Mouse (Mus musculus) intestine, embryonic 16.5 days (tissue): ENCODE results near the gene Flot1. TPM values are rescaled to one million over a fixed set of nuclear protein-coding genes. Genes with fewer than 3 reads are reported as not detected.

Source experiments
- ATAC-seq: fragments of 200-750 bp; cut with Nextera tagmentation; 2 replicates; pipeline ENCODE4 v1.8.0; 2017; ENCODE audit warnings: moderate TSS enrichment, moderate library complexity
- H3K27ac ChIP-seq: fragments of 300-500 bp; sonication (generic); 2 replicates; pipeline ENCODE4 v1.5.1; 2014; ENCODE audit warnings: mild to moderate bottlenecking, low read length
- H3K27me3 ChIP-seq: fragments of 300-500 bp; sonication (generic); replicated peaks from 2 replicates; pipeline ENCODE4 v1.6.1; 2014; ENCODE audit warnings: low read length, control low read depth, mixed read lengths; ENCODE audit not compliant: control insufficient read depth, insufficient read depth
- H3K36me3 ChIP-seq: fragments of 300-500 bp; sonication (generic); 2 replicates; pipeline ENCODE4 v1.6.1; 2014; ENCODE audit warnings: low read length, control low read depth; ENCODE audit not compliant: control insufficient read depth, insufficient read depth
- H3K4me1 ChIP-seq: fragments of 300-500 bp; sonication (generic); 2 replicates; pipeline ENCODE4 v1.6.1; 2014; ENCODE audit warnings: low read length, control low read depth, mixed read lengths; ENCODE audit not compliant: control insufficient read depth, insufficient read depth
- H3K4me2 ChIP-seq: fragments of 300-500 bp; sonication (generic); 2 replicates; pipeline ENCODE4 v1.6.1; 2014; ENCODE audit warnings: low read depth, low read length, control low read depth
- H3K4me3 ChIP-seq: fragments of 300-500 bp; sonication (generic); 2 replicates; pipeline ENCODE4 v1.5.1; 2014; ENCODE audit warnings: mild to moderate bottlenecking, low read length
- H3K9ac ChIP-seq: fragments of 300-500 bp; sonication (generic); 2 replicates; pipeline ENCODE4 v1.6.1; 2014; ENCODE audit warnings: low read depth, low read length
- H3K9me3 ChIP-seq: fragments of 300-500 bp; sonication (generic); 2 replicates; pipeline ENCODE4 v1.6.1; 2016; ENCODE audit warnings: low read length, control low read depth; ENCODE audit not compliant: control insufficient read depth
- WGBS: fragments of 180-500 bp; shearing (Covaris S2); extraction: QIAGEN DNeasy Blood & Tissue Kit; methylation state at CpG from one replicate; pipeline ENCODE4 v1.1.7; 2014; 5-methylcytosine and 5-hydroxymethylcytosine counted together
- polyA plus RNA-seq: library from polyadenylated mRNA; unstranded; fragments of >200 nt; fragmentation: Nextera tagmentation; extraction: Ambion mirVana; gene quantifications from 2 replicates; pipeline ENCODE4 v1.2.1, GENCODE M21; 2015

The Flot1 gene
- polyA plus RNA-seq, 1 experiment from 2014 or later = 56.9 TPM

DNA sequence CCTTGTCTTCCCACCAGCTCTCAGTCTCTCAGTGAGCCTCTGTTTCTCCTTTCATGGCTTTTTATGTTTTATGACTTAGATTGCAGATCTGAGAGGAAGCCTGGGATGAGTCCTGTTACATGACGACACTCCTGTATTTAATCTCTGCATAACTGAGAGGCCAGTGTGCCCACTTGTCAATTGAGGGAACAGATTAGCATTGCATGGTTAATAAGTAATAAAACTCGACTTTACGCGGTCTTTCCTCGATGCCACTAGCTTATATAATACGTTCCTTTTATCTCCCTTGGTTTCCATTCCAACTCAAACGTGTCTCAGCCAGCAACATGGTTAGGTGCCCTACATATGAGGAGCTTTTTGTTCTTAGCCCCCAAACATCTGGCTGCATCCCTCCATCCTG lies 7.2 kb upstream of the Flot1 start:
- 43% methylated on average over 7 of the region's 7 CpGs for WGBS
- peak; percentile 56 for ATAC-seq
- Histone ChIP-seq H3K27ac (peak overlapping the region; percentile 65), H3K27me3 (no peaks in the 10 kb centered on the region), H3K36me3 (no peaks in the 10 kb centered on the region), H3K9ac (no peak overlapping the region), H3K9me3 (no peaks in the 10 kb centered on the region), H3K4me1 (peaks cover 42% of the 10 kb centered on the region), H3K4me3 (no peak overlapping the region), H3K4me2 (0 out of 2 replicates have a peak overlapping the region, but pooled peaks have one; percentile 6)

DNA sequence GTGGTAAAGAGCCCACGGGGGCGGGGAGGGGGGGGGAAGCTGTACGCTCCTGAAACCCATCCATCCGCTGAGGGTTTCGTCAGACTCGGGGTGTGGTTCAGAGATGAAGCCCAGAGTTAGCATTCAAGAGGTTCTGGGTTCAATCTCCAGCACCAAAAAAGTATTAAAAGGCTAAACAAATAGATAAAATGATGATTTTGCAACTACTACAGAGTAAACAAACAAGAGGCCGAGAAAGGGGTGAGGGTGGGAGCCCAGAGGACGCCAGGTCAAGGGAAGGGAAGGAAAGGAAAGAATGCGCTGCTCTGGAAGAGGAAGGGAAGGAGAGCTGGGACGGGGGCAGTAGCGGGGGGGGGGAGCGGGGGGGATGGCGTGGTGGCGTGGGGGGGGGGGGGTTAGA lies 6.3 kb upstream of the Flot1 start:
- ATAC-seq = no peak
- no peak overlapping the region for H3K9ac ChIP-seq
- no peaks in the 10 kb centered on the region for H3K36me3 ChIP-seq
- H3K4me3 ChIP-seq = no peak overlapping the region
- no peak overlapping the region for H3K4me2 ChIP-seq
- 45% methylated on average over 8 of the region's 14 CpGs for WGBS
- H3K9me3 ChIP-seq = no peaks in the 10 kb centered on the region
- H3K4me1 ChIP-seq = peaks cover 44% of the 10 kb centered on the region
- H3K27ac ChIP-seq = no peak overlapping the region; the same call in 1 of the 2 replicates
- H3K27me3 ChIP-seq = no peaks in the 10 kb centered on the region

DNA sequence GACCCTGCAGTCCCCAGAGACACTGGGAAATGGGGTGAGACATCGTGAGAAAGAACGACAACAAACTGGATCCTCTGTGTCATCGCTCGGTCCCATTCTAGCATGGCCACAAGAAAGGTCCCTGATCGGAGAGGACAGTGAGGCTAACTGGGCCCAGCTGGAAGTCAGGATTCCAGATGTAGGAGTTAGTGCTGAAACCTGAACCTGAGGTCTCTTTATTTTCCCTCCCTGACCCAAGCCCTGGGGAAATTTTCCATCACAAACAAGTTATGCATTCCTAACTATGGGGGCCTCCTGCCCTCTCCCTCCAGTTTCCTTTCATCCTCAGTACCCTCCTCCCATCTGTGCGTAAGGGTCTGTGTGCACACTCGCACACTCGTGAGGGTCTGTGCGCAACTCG lies 5.8 kb upstream of the Flot1 start:
- Histone ChIP-seq H3K27ac (no peak overlapping the region), H3K9me3 (no peaks in the 10 kb centered on the region), H3K4me1 (peaks cover 44% of the 10 kb centered on the region), H3K9ac (no peak overlapping the region), H3K4me2 (no peak overlapping the region), H3K36me3 (no peaks in the 10 kb centered on the region), H3K4me3 (no peak overlapping the region), H3K27me3 (no peaks in the 10 kb centered on the region)
- WGBS = 64% methylated on average over 10 of the region's 10 CpGs
- ATAC-seq = no peak

DNA sequence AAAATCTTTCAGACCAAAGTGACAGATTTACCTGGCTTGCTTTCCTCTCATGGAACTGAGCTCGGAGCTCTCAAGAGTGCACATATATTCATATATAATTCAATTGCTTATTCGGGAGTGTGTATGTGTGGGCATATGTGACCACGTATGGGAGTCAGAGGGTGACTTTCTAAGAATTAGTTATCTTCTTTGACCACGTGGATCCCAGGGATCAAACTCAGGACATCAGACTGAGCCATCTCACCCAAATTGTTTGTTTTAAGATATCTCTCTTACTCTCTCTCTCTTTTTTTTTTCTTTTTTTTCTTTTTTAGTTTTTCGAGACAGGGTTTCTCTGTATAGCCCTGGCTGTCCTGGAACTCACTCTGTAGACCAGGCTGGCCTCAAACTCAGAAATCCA lies 2.9 kb upstream of the Flot1 start:
- ATAC-seq = no peak
- H3K9ac ChIP-seq = no peak overlapping the region
- H3K27ac ChIP-seq = no peak overlapping the region
- H3K4me1 ChIP-seq = peaks cover 39% of the 10 kb centered on the region
- no peaks in the 10 kb centered on the region for H3K36me3 ChIP-seq
- H3K27me3 ChIP-seq = no peaks in the 10 kb centered on the region
- no peak overlapping the region for H3K4me2 ChIP-seq
- H3K9me3 ChIP-seq = no peaks in the 10 kb centered on the region
- no peak overlapping the region for H3K4me3 ChIP-seq
- 76% methylated on average over 5 of the region's 5 CpGs for WGBS

DNA sequence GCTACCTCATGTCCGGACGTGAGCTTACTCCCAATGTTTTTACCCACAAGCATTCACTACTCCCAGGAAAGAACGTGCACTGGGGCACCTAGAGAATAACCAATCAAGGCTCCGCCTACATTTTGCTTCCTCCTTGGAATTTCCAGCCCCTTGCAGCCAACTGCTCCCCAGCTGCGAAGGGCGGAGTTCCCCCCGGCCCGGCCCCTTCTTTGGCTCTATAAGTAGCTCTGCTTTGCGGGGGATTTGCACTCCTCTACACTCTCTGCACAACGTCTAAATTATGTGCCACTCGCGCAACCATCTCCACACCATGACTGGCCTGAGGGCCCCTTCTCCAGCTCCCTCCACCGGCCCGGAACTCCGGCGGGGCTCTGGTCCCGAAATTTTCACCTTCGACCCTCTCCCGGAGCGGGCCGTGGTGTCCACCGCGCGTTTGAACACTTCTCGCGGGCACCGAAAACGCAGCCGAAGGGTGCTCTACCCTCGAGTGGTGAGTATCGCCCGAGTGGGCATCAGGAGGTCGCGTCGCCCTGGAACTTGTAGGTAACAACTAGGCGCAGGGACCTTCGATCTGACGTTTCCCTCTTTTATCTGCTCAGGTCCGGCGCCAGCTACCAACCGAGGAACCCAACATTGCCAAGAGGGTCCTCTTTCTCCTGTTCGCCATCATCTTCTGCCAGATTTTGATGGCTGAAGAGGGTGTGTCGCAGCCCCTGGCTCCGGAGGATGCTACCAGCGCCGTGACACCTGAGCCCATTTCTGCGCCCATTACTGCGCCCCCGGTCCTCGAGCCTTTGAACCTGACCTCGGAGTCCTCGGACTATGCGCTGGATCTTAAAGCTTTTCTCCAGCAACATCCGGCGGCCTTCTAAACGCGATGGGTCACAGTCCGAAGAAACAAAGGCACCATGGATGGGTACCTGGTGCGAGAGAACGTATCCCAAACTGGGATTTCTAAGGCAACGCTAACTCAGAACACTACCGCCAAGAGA lies 1.3 kb upstream of the Flot1 start, which contains the start of gene Ier3:
Gene Ier3 (plus strand): TSS at position 246 of the 992 bp plus-strand sequence.
- WGBS = 1% methylated on average over 62 of the region's 62 CpGs
- H3K27me3 ChIP-seq = no peaks in the 10 kb centered on the region
- H3K36me3 ChIP-seq = no peaks in the 10 kb centered on the region
- peak within 1 kb of the TSS; percentile 87 for H3K27ac ChIP-seq
- peak within 1 kb of the TSS; percentile 84 for H3K9ac ChIP-seq
- H3K4me1 ChIP-seq = peaks cover 25% of the 10 kb centered on the region
- H3K9me3 ChIP-seq = no peaks in the 10 kb centered on the region
- H3K4me3 ChIP-seq = peak within 1 kb of the TSS; percentile 77
- H3K4me2 ChIP-seq = peak within 1 kb of the TSS; percentile 83
- peak; percentile 64 for ATAC-seq

DNA sequence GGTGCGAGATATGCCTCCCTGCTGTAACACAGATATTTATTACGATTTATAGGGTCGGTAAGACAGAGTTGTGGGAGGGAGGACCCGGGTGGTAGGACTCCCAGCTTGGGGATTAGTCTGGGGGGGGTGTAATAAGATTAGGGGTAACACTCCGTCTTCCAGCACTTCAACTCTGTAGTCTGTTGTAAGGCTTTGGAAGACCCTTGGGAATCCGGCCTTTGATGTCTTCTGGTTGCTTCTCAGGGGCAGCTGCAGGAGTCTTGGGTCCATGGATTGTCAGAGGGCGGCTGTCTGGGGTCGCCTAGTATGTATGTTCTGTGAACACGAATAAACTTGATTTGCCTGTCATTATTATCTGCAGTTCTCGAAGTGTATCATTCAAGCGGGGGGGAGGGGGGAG lies 466 bp upstream of the Flot1 start:
- Histone ChIP-seq H3K27ac (peak overlapping the region; percentile 87), H3K9ac (peak overlapping the region; percentile 84), H3K4me1 (peaks cover 18% of the 10 kb centered on the region), H3K9me3 (no peaks in the 10 kb centered on the region), H3K4me3 (peak overlapping the region; percentile 77), H3K4me2 (peak overlapping the region; percentile 83), H3K27me3 (no peaks in the 10 kb centered on the region), H3K36me3 (0 out of 2 replicates have a peak, but pooled peaks cover 4% of the 10 kb centered on the region)
- ATAC-seq = peak; percentile 7
- 5% methylated on average over 11 of the region's 11 CpGs for WGBS

DNA sequence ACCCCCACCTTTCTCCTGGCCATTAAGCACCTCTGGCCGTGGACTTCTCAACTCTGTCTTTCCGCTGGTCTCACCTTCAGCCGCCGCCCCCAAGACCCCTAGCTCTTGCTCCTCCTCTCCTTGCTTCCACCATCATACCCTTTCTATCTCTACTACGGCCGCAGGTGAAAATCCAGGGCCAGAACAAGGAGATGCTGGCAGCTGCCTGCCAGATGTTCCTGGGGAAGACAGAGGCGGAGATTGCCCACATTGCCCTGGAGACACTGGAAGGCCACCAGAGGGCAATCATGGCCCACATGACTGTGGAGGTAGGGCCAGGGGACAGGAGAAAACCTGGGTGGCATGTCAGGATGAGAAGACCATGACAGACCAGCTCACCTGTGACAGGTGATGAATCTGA lies 1.4 kb downstream of the Flot1 start:
- no peak for ATAC-seq
- Histone ChIP-seq H3K4me1 (peaks cover 18% of the 10 kb centered on the region), H3K27ac (peak overlapping the region; percentile 87; the same call in 1 of the 2 replicates), H3K36me3 (0 out of 2 replicates have a peak, but pooled peaks cover 7% of the 10 kb centered on the region), H3K9me3 (no peaks in the 10 kb centered on the region), H3K4me2 (no peak overlapping the region), H3K27me3 (no peaks in the 10 kb centered on the region), H3K9ac (peak overlapping the region; percentile 84; the same call in 1 of the 2 replicates), H3K4me3 (no peak overlapping the region)
- 63% methylated on average over 7 of the region's 7 CpGs for WGBS

DNA sequence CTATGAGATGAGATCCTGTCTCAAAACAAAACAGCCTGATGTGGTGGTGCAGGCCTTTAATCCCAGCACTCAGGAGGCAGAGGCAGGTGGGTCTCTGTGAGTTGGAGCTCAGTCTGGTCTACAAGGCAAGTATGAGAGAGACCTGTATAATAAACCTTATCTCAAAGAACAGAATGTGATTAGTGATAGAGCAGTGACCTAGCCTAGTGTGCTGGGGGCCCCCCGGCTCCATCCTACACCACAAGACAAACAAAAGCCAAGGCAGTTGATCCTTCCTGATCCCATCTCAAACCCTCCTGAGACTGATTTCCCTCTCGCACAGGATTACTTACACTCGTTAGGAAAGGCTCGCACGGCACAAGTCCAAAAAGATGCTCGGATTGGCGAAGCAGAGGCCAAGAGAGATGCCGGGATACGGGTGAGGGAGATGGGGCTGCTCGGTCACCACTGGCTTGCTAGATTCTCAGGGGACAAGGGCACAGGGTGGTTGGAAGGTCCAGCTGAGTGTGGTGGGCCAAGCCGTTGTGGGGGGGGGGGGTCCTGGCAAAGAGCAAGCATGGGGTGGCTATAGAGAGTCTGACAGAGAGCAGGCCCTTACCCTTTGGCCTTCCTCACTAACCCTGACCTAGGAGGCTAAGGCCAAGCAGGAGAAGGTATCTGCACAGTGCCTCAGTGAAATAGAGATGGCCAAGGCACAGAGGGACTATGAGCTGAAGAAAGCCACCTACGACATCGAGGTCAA lies 2.2 kb downstream of the Flot1 start:
- H3K36me3 ChIP-seq = 0 out of 2 replicates have a peak, but pooled peaks cover 7% of the 10 kb centered on the region
- H3K27me3 ChIP-seq = no peaks in the 10 kb centered on the region
- no peak for ATAC-seq
- no peak overlapping the region for H3K9ac ChIP-seq
- WGBS = 86% methylated on average over 13 of the region's 13 CpGs
- H3K4me1 ChIP-seq = peaks cover 26% of the 10 kb centered on the region
- H3K4me2 ChIP-seq = no peak overlapping the region
- no peak overlapping the region for H3K27ac ChIP-seq
- H3K4me3 ChIP-seq = no peak overlapping the region
- no peaks in the 10 kb centered on the region for H3K9me3 ChIP-seq

DNA sequence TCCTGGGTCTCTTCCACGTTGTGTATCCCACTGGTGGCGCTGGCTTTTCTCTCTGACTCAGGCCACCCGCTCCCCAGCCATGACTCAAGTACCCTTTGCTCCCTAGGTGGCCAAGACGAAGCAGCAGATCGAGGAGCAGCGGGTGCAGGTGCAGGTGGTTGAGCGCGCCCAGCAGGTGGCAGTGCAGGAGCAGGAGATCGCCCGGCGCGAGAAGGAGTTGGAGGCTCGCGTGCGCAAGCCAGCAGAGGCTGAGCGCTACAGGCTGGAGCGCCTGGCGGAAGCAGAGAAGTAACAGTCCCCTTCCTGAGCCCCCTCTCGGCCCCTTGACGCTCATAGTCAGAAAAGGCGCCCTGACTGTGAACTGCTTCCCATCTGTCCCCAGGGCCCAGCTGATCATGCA lies 6.7 kb downstream of the Flot1 start:
- WGBS = 3% methylated on average over 21 of the region's 21 CpGs
- H3K4me2 ChIP-seq = peak overlapping the region; percentile 33
- peak overlapping the region; percentile 52; the same call in 1 of the 2 replicates for H3K9ac ChIP-seq
- peak overlapping the region; percentile 11; the same call in 1 of the 2 replicates for H3K4me3 ChIP-seq
- H3K27me3 ChIP-seq = no peaks in the 10 kb centered on the region
- peak overlapping the region; percentile 51 for H3K27ac ChIP-seq
- H3K36me3 ChIP-seq = peaks cover 27% of the 10 kb centered on the region
- H3K9me3 ChIP-seq = no peaks in the 10 kb centered on the region
- peaks cover 24% of the 10 kb centered on the region for H3K4me1 ChIP-seq
- peak; percentile 85 for ATAC-seq
